Mouse (Mus musculus) testis, adult 2 months (tissue): ENCODE data around the gene Dennd6b. TPM values are rescaled to one million over a fixed set of nuclear protein-coding genes. Genes with fewer than 3 reads are reported as not detected.

ENCODE experiments used
- H3K27ac ChIP-seq: fragments of 200-500 bp; 2 replicates; pipeline ENCODE4 v1.5.1; 2012; ENCODE audit warnings: low read depth, low read length; ENCODE audit not compliant: control insufficient read depth, insufficient read depth
- H3K27me3 ChIP-seq: fragments of 200-500 bp; 2 replicates; pipeline ENCODE4 v1.6.1; 2012; ENCODE audit warnings: mild to moderate bottlenecking, low read length, moderate library complexity; ENCODE audit not compliant: control insufficient read depth, insufficient read depth
- H3K36me3 ChIP-seq: fragments of 200-500 bp; 2 replicates; pipeline ENCODE4 v1.6.1; 2012; ENCODE audit warnings: mild to moderate bottlenecking, low read length; ENCODE audit not compliant: control insufficient read depth, insufficient read depth
- H3K4me1 ChIP-seq: fragments of 200-500 bp; 2 replicates; pipeline ENCODE4 v1.6.1; 2012; ENCODE audit warnings: low read length; ENCODE audit not compliant: control insufficient read depth, insufficient read depth
- H3K4me3 ChIP-seq: fragments of 200-500 bp; 2 replicates; pipeline ENCODE4 v1.5.1; 2012; ENCODE audit warnings: low read depth, mild to moderate bottlenecking, low read length, moderate library complexity, mixed read lengths; ENCODE audit not compliant: control insufficient read depth
- CTCF ChIP-seq: fragments of 200-500 bp; IDR thresholded peaks from 2 replicates; pipeline ENCODE4 v1.5.1; 2012; ENCODE audit warnings: low read depth, mild to moderate bottlenecking, inconsistent platforms, low read length, moderate library complexity; ENCODE audit not compliant: control insufficient read depth, insufficient read depth, insufficient replicate concordance
- POLR2A ChIP-seq: fragments of 200-500 bp; IDR thresholded peaks from 2 replicates; pipeline ENCODE4 v1.6.1; 2012; ENCODE audit warnings: low read depth, mild to moderate bottlenecking, inconsistent platforms, low read length, moderate library complexity; ENCODE audit not compliant: control insufficient read depth
- polyA plus RNA-seq: library from polyadenylated mRNA; depleted of rRNA; stranded (reverse); fragments of >200 nt; gene quantifications from 2 replicates; pipeline ENCODE4 v1.2.3, GENCODE M21; 2012; rRNA removed

Dennd6b gene
- 55.5 and 58.5 TPM in 2 replicates for polyA plus RNA-seq

DNA sequence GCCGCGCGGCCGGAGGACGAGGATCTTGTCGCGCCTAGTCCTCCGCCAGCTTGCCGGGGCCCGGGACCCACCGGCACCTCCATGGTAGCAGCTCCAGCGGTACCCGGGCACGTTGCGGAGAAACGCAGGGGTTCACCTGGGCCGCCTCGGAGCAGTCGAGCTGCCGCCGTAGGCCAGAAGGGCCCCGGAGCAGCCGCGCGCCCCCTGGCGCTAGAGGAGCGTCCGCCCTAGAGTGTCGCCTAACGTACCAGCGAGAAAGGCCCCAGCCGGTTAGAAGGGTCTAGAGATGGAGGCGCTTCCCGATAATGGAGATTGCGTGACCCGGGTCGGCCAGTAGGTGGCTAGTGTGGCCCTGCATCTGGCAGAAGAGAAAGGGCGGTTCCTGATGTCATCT is at the start of gene Dennd6b:
Gene Dennd6b (minus strand): TSS at position 184 of the 394 bp plus-strand sequence.
- H3K27me3 ChIP-seq: no peaks in the 10 kb centered on the region
- no peaks in the 10 kb centered on the region for H3K36me3 ChIP-seq
- H3K4me1 ChIP-seq: peaks cover 12% of the 10 kb centered on the region
- H3K4me3 ChIP-seq: peak within 1 kb of the TSS; percentile 98
- TF ChIP-seq CTCF: peak; percentile 58; the same call in 1 of the 2 replicates
- peak; percentile 58; the same call in 1 of the 2 replicates for TF ChIP-seq POLR2A
- peak within 1 kb of the TSS; percentile 96 for H3K27ac ChIP-seq

DNA sequence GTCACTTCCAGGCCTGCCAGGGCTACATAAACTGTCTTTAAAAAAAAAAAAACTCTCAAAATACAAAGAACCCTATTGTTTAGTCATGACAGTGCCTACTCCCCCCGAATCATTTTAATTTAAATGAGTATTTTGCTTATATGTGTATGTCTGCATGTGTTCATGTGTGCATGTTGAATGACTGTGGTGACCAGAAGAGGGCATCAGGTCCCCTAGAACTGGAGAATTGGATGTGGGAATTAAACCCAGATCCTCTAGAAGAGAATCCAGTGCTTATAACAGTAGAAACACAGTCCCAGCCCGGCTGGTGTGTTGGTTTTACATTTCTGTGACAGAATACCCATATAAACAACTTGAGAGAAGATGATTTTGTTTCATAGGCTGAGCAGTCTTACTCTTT is 44.7 kb upstream of the Dennd6b start:
- H3K4me1 ChIP-seq: no peaks in the 10 kb centered on the region; the same call in 1 of the 2 replicates
- no peak for TF ChIP-seq POLR2A
- TF ChIP-seq CTCF: no peak
- no peaks in the 10 kb centered on the region for H3K36me3 ChIP-seq
- H3K4me3 ChIP-seq: no peak overlapping the region
- no peak overlapping the region for H3K27ac ChIP-seq
- no peaks in the 10 kb centered on the region for H3K27me3 ChIP-seq

DNA sequence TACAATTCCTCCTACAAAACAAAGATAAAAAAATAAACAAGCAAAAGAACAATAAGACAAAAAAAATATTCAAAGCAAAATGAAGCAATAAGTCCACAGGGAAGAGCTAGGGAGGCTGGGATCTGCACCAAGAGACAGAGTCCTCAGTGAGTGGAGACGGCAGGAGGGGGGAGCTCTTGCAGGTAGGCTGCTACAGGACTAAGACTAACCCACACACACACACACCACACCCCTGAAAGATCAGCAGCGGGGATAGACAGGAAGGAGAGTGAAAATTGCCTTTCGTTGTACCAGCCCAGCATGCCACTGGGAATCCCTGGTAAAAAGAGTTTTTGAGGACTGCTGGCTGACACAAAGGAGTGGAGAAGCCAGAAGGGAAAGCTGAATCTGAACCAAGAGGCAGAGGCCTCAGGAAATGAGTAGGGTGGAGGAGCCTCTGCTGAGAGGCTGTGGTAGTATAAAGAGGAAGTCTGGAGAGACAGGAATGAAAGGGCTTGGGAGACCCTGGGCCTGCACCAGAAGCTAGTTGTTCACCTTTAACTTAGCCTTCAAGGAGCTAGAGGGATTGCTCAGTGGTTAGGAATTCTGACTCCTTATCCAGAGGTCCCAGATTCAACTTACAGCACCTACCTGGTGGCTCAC is 43.6 kb upstream of the Dennd6b start:
- TF ChIP-seq POLR2A (no peak), CTCF (no peak)
- Histone ChIP-seq H3K4me3 (no peak overlapping the region), H3K36me3 (no peaks in the 10 kb centered on the region), H3K27ac (no peak overlapping the region), H3K27me3 (no peaks in the 10 kb centered on the region), H3K4me1 (no peaks in the 10 kb centered on the region; the same call in 1 of the 2 replicates)

DNA sequence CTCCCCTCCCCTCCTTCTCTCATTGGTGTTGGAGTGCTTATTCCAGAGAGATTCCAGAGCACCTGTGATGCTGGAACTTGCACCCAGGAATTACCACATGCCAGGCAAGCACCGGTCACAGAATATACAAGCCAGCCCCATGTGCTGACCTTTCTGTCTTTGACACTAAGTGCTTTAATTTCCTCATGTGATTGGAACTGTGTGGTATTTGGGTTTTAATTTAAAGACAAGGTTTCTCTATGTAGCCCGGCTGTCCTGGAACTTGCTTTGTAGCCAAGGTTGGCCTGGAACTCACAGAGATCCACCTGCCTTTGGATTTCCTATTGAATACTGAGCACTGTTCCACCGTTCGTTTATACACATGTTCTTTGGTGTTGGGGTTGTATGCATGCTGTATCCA is 37.8 kb upstream of the Dennd6b start:
- H3K4me1 ChIP-seq: no peaks in the 10 kb centered on the region
- TF ChIP-seq POLR2A (no peak), CTCF (no peak)
- H3K4me3 ChIP-seq: no peak overlapping the region
- no peaks in the 10 kb centered on the region for H3K27me3 ChIP-seq
- no peaks in the 10 kb centered on the region for H3K36me3 ChIP-seq
- no peak overlapping the region for H3K27ac ChIP-seq

DNA sequence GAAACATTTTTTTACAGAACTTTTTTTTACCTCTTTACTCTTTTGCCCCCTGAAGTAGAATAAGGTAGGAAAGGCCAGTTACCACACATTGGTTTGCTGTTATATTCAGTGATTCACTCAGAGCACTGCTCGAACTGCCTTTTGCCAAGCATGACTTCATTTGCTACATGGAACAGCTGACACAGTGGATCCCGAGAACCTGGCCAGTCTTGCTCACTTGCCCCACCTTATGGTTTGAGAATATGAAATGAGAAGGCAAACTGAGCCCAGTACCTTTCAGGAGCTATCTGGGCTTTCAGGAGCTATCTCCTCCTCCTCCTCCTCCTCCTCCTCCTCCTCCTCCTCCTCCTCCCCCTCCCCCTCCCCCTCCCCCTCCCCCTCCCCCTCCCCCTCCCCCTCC is 37.3 kb upstream of the Dennd6b start:
- Histone ChIP-seq H3K4me1 (no peaks in the 10 kb centered on the region), H3K27ac (no peak overlapping the region), H3K4me3 (no peak overlapping the region), H3K36me3 (no peaks in the 10 kb centered on the region), H3K27me3 (no peaks in the 10 kb centered on the region)
- TF ChIP-seq CTCF: no peak

DNA sequence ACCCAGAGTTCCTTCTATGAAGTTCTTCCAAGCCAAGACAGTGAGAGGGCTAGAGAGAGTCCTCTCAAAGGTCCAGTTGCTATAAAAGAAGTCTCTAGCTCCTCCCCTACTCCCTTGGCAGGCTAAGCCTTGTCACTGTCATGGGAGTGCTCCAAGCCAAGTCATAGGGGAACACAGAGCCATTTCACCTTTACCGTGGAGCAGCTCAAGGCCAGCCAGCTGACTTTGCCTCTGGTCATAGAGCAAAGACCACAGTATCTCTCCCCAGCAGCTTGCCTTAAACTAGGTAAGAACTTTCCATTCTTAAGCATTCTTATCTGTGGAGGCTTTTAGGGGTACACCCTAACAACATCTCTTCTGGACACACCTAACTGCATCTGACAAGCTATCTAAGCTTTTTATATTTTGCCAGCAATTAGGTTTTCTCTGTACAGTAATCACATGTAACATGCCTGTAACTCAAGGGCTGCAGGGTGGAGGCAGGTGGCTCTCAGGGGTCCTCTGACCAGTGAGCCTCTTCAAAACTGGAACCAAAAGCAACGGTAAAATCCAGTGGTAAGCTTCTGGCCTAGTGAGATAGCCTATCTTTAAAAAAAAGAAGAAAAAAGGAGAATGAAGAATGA is 19.4 kb upstream of the Dennd6b start:
- no peak overlapping the region for H3K4me3 ChIP-seq
- no peak overlapping the region for H3K27ac ChIP-seq
- peaks cover 3% of the 10 kb centered on the region for H3K4me1 ChIP-seq
- no peaks in the 10 kb centered on the region for H3K27me3 ChIP-seq
- no peak for TF ChIP-seq CTCF
- TF ChIP-seq POLR2A: no peak
- no peaks in the 10 kb centered on the region for H3K36me3 ChIP-seq

DNA sequence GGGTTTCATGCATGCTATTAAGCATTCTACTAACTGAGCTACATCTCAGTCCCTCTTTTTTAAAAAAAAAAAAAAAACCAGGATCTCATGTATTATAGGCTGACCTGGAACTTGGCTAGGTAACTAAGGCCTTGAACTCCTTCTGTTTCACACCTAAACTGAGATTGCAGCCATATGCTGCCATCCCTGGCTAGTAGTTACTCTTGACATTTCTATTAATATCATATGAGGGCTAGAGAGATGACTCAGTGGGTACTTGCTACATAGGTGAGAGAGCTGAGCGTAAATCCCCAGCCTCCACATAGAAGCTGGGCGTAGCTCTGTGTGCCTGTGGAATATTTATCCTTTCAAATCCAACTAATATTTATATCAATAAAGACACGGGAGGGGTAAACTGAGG is 18.7 kb upstream of the Dennd6b start:
- TF ChIP-seq CTCF: no peak
- no peak for TF ChIP-seq POLR2A
- Histone ChIP-seq H3K4me1 (peaks cover 3% of the 10 kb centered on the region), H3K27me3 (no peaks in the 10 kb centered on the region), H3K4me3 (no peak overlapping the region), H3K27ac (no peak overlapping the region), H3K36me3 (no peaks in the 10 kb centered on the region)
